Mouse (Mus musculus) lung, embryonic 15.5 days (tissue): ENCODE measurements around the gene Gal3st4. TPM values are rescaled to one million over a fixed set of nuclear protein-coding genes. Genes with fewer than 3 reads are reported as not detected.

ENCODE experiments used
- ATAC-seq: fragments of 200-750 bp; cut with Nextera tagmentation; 2 replicates; pipeline ENCODE4 v1.8.0; 2017; ENCODE audit warnings: moderate number of reproducible peaks, borderline replicate concordance; ENCODE audit not compliant: low FRiP score, low TSS enrichment; ENCODE audit errors: extremely low read depth
- H3K27ac ChIP-seq: fragments of 300-500 bp; sonication (generic); 2 replicates; pipeline ENCODE4 v1.5.1; 2015; ENCODE audit warnings: moderate library complexity, mild to moderate bottlenecking, inconsistent platforms
- H3K27me3 ChIP-seq: fragments of 300-500 bp; sonication (generic); 2 replicates; pipeline ENCODE4 v1.6.1; 2015; ENCODE audit warnings: inconsistent platforms
- H3K36me3 ChIP-seq: fragments of 300-500 bp; sonication (generic); 2 replicates; pipeline ENCODE4 v1.6.1; 2015; ENCODE audit warnings: inconsistent platforms
- H3K4me1 ChIP-seq: fragments of 300-500 bp; sonication (generic); 2 replicates; pipeline ENCODE4 v1.6.1; 2015; ENCODE audit warnings: inconsistent platforms
- H3K4me2 ChIP-seq: fragments of 300-500 bp; sonication (generic); 2 replicates; pipeline ENCODE4 v1.6.1; 2015; ENCODE audit warnings: inconsistent platforms, mild to moderate bottlenecking, moderate library complexity
- H3K4me3 ChIP-seq: fragments of 300-500 bp; sonication (generic); 2 replicates; pipeline ENCODE4 v1.5.1; 2015; ENCODE audit warnings: mild to moderate bottlenecking, inconsistent platforms
- H3K9ac ChIP-seq: fragments of 300-500 bp; sonication (generic); 2 replicates; pipeline ENCODE4 v1.6.1; 2015; ENCODE audit warnings: inconsistent platforms
- H3K9me3 ChIP-seq: fragments of 300-500 bp; sonication (generic); 2 replicates; pipeline ENCODE4 v1.6.1; 2016; ENCODE audit warnings: inconsistent platforms
- WGBS: fragments of 180-500 bp; shearing (Covaris S2); methylation state at CpG from one replicate; pipeline ENCODE4 v1.1.7; 2015; 5-methylcytosine and 5-hydroxymethylcytosine counted together
- polyA plus RNA-seq: library from polyadenylated mRNA; unstranded; fragments of >200 nt; fragmentation: Nextera tagmentation; extraction: Ambion mirVana; gene quantifications from 2 replicates; pipeline ENCODE4 v1.2.1, GENCODE M21; 2015

Gal3st4 gene
- polyA plus RNA-seq, result 1.1 and 2.0 TPM in 2 replicates

DNA sequence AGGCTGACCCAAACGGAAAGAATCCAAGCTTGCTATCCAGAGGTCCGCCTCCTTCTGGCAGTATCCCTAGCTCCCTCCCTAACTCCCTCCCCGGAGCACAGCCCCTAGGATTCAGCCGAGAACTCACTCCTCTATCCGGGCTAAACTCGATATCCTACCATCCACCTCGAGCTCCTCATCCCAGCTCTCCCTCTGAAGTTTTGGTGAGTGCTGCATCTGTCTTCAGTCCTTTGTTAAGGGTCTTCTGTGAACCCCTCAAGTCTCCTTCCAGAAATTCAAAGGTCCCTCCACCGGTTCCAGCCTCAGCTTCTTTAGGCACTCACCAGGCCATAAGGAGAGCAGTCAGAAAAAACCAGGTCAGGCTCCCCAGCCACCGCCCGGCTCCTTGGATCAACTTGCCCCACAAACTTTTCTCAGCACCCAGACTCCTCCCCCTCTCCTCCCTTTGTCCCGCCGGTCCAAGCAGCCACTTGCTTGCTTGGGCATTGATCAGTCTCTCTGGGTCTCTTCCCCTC lies at the start of gene Gal3st4:
Gene Gal3st4, minus strand, starts transcription at position 432 of the 515 bp plus-strand sequence.
- H3K4me3 ChIP-seq, result peak within 1 kb of the TSS; percentile 24

DNA sequence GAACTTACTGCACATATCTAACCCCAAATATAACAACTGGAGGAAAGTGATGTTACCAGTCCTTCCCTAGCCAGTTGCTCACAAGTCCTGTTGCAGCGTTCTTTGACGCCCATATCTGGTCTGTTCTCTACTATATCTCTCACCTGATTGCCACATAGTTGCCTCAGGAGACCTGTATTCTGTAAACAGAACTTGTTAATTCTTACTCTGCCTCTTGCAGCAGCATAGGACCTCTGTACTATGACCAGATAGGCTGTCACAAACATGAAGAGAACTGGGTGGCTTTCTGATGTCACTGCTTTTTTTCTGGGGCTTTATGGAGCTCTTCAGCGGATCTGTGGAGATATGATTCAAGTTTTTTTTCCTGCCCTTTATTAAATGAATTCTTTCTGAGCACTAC lies 40.2 kb upstream of the Gal3st4 start:
- no peaks in the 10 kb centered on the region for H3K4me1 ChIP-seq
- no peak overlapping the region for H3K27ac ChIP-seq
- H3K36me3 ChIP-seq, result no peaks in the 10 kb centered on the region
- no peaks in the 10 kb centered on the region for H3K27me3 ChIP-seq
- H3K4me3 ChIP-seq, result no peak overlapping the region
- no peak overlapping the region for H3K4me2 ChIP-seq
- no peak for ATAC-seq
- H3K9me3 ChIP-seq, result no peaks in the 10 kb centered on the region
- no peak overlapping the region for H3K9ac ChIP-seq
- WGBS, result 74% methylated on average over 3 of the region's 3 CpGs

More for the DNA sequence above, at the start of gene Gal3st4:
- Histone ChIP-seq H3K36me3 (no peaks in the 10 kb centered on the region), H3K27ac (peak within 1 kb of the TSS; percentile 16; the same call in 1 of the 2 replicates), H3K9ac (0 out of 2 replicates have a peak within 1 kb of the TSS, but pooled peaks have one; percentile 14), H3K4me1 (peaks cover 17% of the 10 kb centered on the region), H3K9me3 (no peaks in the 10 kb centered on the region), H3K4me2 (peak within 1 kb of the TSS; percentile 47), H3K27me3 (peaks cover 11% of the 10 kb centered on the region)
- 5% methylated on average over 12 of the region's 12 CpGs for WGBS
- ATAC-seq, result peak; percentile 33; the same call in 1 of the 2 replicates

DNA sequence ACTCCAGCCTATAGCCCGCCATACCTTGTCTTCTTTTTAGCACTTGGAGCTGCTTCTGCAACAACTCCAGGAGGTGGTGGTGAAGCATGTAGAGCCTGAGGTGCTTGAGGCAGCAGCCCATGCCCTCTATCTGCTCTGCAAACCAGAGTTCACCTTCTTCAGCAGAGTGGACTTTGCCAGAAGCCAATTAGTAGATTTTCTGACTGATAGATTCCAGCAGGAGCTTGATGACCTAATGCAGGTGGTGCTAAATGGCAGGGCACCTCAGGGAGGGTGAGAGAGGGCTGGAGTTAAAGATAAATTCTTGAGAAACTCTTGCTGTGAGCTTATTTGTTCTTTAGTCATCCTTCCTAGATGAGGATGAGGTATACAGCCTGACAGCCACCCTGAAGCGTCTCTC lies 27.0 kb upstream of the Gal3st4 start:
- Histone ChIP-seq H3K4me2 (no peak overlapping the region), H3K9me3 (no peaks in the 10 kb centered on the region), H3K27ac (no peak overlapping the region), H3K36me3 (no peaks in the 10 kb centered on the region), H3K4me3 (no peak overlapping the region), H3K27me3 (no peaks in the 10 kb centered on the region), H3K4me1 (no peaks in the 10 kb centered on the region), H3K9ac (no peak overlapping the region)
- no peak for ATAC-seq
- 71% methylated on average over 2 of the region's 2 CpGs for WGBS

DNA sequence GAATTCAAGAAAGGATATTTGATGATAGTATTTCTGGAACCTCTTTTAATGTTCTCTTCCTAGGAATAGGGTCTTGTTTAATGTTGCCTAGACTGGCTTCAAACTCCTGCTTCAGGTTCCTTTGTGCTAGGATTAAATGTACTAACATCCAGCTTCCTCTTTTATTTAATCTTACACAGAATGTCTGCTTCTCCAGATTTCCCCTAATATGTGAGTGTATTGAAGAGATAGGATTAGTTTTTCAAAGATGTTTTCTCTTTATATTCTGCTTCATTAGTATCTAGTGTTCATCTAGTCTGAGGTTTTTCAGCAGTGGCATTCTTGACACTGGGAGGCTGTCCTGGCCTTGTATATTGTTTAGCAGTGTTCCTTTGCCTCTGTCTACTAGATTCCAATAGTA lies 21.5 kb upstream of the Gal3st4 start:
- no peak overlapping the region for H3K27ac ChIP-seq
- no peak for ATAC-seq
- H3K4me1 ChIP-seq, result no peaks in the 10 kb centered on the region

DNA sequence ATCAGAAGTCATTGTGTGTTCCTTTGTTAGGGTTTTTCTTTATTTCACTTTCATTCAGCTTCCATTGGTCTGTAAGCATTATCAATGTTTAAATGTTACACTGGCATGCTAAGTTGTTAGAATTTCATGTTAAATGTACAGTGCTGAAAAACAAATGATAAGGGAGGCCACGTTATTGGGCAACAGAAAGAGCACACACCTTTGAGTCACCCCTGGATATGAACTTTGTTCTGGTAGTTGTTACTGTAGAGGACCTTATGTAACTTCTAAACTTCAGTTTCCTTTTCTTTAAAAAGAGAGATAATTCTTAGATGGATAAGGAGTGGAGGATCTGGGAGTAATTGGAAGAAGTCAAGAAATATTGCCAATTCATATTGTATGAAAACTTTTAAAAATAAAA lies 19.0 kb upstream of the Gal3st4 start:
- Histone ChIP-seq H3K36me3 (no peaks in the 10 kb centered on the region), H3K9me3 (no peaks in the 10 kb centered on the region), H3K4me2 (no peak overlapping the region), H3K4me1 (no peaks in the 10 kb centered on the region), H3K27me3 (no peaks in the 10 kb centered on the region), H3K9ac (no peak overlapping the region), H3K27ac (no peak overlapping the region), H3K4me3 (no peak overlapping the region)
- WGBS, result 63% methylated on average over 1 of the region's 1 CpGs
- ATAC-seq, result no peak

More for the DNA sequence above, 21.5 kb upstream of the Gal3st4 start:
- Histone ChIP-seq H3K27me3 (no peaks in the 10 kb centered on the region), H3K4me3 (no peak overlapping the region), H3K9ac (no peak overlapping the region), H3K36me3 (no peaks in the 10 kb centered on the region), H3K9me3 (no peaks in the 10 kb centered on the region), H3K4me2 (no peak overlapping the region)

DNA sequence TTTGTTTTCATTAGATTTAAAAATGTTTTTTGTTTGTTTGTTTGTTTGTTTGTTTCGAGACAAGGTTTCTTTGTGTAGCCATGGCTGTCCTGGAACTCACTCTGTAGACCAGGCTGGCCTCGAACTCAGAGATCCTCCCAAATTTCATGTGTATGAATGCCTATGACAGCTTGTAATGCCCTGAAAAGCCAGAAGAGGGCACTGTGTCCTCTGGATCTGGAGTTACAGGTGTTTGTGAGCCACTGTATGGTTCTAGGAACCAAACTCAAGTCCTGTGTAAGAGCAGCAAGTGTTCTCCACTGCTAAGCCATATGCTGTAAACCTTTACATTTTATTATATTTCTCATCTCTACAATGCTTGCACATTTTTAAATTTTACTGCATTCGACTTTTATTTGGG lies 15.2 kb upstream of the Gal3st4 start:
- Histone ChIP-seq H3K9me3 (no peaks in the 10 kb centered on the region), H3K27ac (no peak overlapping the region), H3K4me1 (no peaks in the 10 kb centered on the region), H3K36me3 (no peaks in the 10 kb centered on the region), H3K4me3 (no peak overlapping the region), H3K9ac (no peak overlapping the region), H3K4me2 (no peak overlapping the region), H3K27me3 (no peaks in the 10 kb centered on the region)
- no peak for ATAC-seq
- 57% methylated on average over 3 of the region's 3 CpGs for WGBS

DNA sequence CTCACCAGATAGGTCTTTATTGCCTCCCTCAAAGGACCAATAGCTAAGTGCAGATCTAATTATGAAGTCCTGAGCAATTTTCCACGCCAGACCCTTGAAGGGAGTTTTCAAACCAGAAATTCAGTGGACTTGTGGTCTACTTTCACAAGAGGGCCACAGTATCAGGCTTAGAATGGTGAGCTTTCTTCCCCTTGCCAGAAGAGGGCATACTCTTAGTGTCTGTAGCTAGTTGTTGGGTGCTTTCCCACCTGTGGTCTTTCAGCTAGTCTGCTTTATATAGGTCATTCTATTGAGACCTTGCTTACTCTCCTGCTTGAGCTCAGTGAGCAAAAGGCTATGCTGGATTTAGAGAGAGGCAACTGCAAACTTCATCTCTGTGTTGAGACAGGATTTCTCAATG lies 10.9 kb upstream of the Gal3st4 start:
- Histone ChIP-seq H3K4me3 (no peak overlapping the region), H3K27me3 (no peaks in the 10 kb centered on the region), H3K9me3 (peaks cover 7% of the 10 kb centered on the region; the same call in 1 of the 2 replicates), H3K27ac (no peak overlapping the region), H3K4me1 (peaks cover 12% of the 10 kb centered on the region), H3K9ac (no peak overlapping the region), H3K4me2 (no peak overlapping the region), H3K36me3 (no peaks in the 10 kb centered on the region)
- WGBS, result 61% methylated on average over 1 of the region's 1 CpGs
- no peak for ATAC-seq

DNA sequence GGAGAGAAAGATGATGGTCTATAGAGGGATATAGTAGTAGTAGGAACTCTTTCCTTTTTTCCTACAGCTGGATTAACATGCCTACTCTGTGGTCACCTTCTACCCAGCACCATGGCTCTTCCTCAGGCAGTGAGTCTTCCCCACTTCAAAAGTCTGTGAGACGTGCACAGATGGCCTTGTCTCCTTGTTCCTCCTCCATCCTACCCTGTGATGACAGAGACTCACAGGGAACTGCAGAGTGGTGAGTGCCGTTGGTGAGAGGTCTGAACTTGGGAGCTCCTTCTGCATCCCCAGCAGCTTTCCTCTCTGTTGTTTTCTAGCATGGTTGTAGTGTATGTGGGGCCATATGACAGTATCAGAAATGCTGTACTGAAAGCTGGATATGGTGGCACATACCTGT lies 9.2 kb upstream of the Gal3st4 start:
- 78% methylated on average over 2 of the region's 2 CpGs for WGBS
- Histone ChIP-seq H3K9ac (no peak overlapping the region), H3K4me3 (no peak overlapping the region), H3K27ac (no peak overlapping the region), H3K9me3 (peaks cover 7% of the 10 kb centered on the region; the same call in 1 of the 2 replicates), H3K27me3 (no peaks in the 10 kb centered on the region), H3K4me1 (peaks cover 17% of the 10 kb centered on the region), H3K4me2 (no peak overlapping the region), H3K36me3 (no peaks in the 10 kb centered on the region)
- ATAC-seq, result no peak

DNA sequence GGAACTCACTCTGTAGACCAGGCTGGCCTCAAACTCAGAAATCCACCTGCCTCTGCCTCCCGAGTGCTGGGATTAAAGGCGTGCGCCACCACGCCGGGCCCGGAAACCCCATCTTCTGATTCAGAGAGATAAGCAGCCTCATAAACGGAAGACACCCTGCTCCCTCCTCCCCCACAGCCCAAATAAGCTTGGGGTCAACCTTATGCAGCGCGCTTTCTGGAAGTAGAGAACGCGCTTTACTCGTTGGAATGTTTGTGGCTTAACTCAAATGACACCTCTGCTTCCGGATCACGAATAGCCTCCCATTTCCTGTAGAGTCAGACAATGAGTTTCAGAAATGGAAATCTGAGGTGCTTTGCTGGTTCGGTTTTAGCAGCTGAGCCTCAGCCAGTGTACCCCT lies 8.2 kb upstream of the Gal3st4 start:
- WGBS, result 86% methylated on average over 15 of the region's 15 CpGs
- no peak overlapping the region for H3K4me2 ChIP-seq
- no peak overlapping the region for H3K4me3 ChIP-seq

DNA sequence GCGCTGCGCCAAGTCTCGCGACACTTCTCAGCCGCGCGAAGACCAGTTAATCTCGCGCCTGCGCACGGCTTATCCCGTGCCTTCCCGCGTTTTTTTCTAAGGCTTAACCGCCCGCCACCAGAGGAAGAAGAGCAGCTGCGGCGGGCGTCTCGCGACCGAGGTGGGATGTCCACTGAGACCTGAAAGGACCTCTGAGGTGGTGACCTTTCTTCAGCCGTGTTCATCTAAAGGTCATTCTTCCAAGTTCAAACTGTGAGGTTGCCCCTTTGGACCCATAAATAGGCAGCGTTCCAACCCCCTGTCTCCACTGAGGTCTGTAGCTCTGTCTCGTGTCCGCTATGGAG lies 7.8 kb upstream of the Gal3st4 start:
- Histone ChIP-seq H3K27ac (no peak overlapping the region), H3K9ac (no peak overlapping the region), H3K4me1 (peaks cover 24% of the 10 kb centered on the region), H3K4me2 (peak overlapping the region; percentile 91), H3K9me3 (peaks cover 7% of the 10 kb centered on the region; the same call in 1 of the 2 replicates), H3K4me3 (peak overlapping the region; percentile 78), H3K27me3 (no peaks in the 10 kb centered on the region), H3K36me3 (no peaks in the 10 kb centered on the region)
- no peak for ATAC-seq
- WGBS, result 23% methylated on average over 26 of the region's 26 CpGs

More for the DNA sequence above, 8.2 kb upstream of the Gal3st4 start:
- Histone ChIP-seq H3K9me3 (peaks cover 7% of the 10 kb centered on the region; the same call in 1 of the 2 replicates), H3K9ac (no peak overlapping the region), H3K27me3 (no peaks in the 10 kb centered on the region), H3K4me1 (peaks cover 20% of the 10 kb centered on the region), H3K36me3 (no peaks in the 10 kb centered on the region), H3K27ac (no peak overlapping the region)
- no peak for ATAC-seq

DNA sequence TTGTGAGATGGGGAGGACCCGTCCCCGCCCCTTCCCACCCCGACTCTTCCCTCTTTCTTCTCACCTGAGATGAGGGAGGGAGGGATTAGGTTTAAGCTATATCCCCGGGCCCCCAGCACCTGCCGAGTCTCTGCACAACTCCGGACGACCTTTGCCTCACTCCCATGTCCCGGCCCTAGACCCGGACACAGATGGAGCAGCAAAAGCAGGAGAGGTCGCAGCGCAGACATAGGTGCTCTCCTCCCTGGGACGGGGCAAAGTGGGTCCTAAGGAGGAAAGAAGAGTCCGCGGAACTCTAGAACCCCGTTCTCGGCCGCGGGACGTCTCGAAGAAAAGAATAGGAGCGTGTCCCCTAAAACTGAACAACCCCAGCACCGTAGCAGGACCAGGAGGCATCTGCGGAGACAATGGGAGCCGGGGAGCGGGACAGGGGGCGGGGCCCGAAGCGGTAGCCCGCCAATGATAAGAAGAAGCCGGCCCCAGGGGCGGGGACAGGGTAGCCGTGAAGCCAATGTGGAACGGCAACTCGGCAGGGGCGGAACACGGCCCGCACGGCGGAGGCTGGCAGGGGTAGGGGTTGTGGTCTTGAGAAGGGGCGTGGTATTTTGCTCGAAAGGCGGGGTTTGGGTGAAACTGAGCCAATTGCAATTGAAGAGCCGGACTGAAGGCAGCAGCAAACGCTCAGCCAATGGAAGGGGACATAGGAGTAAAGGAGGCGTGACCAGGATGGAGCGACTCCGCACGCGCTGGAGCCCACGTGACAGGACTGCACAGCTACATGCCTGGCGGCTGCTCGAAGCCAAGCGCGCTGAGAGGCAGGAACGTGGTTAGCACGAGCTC lies 7.2 kb upstream of the Gal3st4 start, which contains the start of the genes Gm43720, Gpc2 and Stag3:
Gene Gm43720, minus strand, starts transcription at position 374 of the 840 bp plus-strand sequence.
Gene Gpc2, minus strand, starts transcription at position 421 of the 840 bp plus-strand sequence.
Gene Stag3, plus strand, starts transcription at position 656 of the 840 bp plus-strand sequence.
- peak within 1 kb of the TSS; percentile 78 for H3K4me3 ChIP-seq
- peak within 1 kb of the TSS; percentile 91 for H3K4me2 ChIP-seq
- under 1% methylated on average over 56 of the region's 56 CpGs for WGBS
- H3K27ac ChIP-seq, result peak within 1 kb of the TSS; percentile 12; the same call in 1 of the 2 replicates
- peak within 1 kb of the TSS; percentile 74 for H3K9ac ChIP-seq
- no peaks in the 10 kb centered on the region for H3K27me3 ChIP-seq
- no peaks in the 10 kb centered on the region for H3K36me3 ChIP-seq
- peaks cover 7% of the 10 kb centered on the region; the same call in 1 of the 2 replicates for H3K9me3 ChIP-seq
- ATAC-seq, result peak; percentile 99
- peaks cover 27% of the 10 kb centered on the region for H3K4me1 ChIP-seq

DNA sequence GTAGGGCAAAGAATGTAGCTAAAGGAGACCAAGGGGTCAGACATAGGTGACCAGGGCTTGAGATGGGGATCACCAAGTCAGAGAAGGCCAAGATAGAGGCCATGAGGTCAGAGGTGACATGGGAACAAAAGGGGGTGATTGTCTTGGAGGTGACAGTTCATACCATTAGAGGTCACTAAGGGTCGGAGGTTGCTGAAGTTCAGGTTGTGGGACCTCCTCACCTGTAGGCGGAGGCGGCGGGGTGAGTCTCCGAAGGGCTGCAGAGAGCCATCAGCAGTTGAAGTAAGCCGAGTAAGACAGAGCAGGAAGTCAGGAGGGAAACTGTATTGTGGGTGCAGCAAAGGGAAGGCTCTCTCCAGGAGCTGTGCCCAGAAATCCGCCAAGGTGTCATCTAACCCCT lies 5.4 kb upstream of the Gal3st4 start:
- no peak for ATAC-seq
- peaks cover 27% of the 10 kb centered on the region for H3K4me1 ChIP-seq
- no peak overlapping the region for H3K4me3 ChIP-seq
- H3K9me3 ChIP-seq, result peaks cover 7% of the 10 kb centered on the region; the same call in 1 of the 2 replicates
- H3K27ac ChIP-seq, result no peak overlapping the region
- no peaks in the 10 kb centered on the region for H3K27me3 ChIP-seq
- 0 out of 2 replicates have a peak overlapping the region, but pooled peaks have one; percentile 91 for H3K4me2 ChIP-seq
- no peak overlapping the region for H3K9ac ChIP-seq
- H3K36me3 ChIP-seq, result no peaks in the 10 kb centered on the region
- 81% methylated on average over 7 of the region's 7 CpGs for WGBS
